Mouse (Mus musculus) yolk sac, embryonic 10.5 days (tissue): ENCODE measurements around the gene Mtmr11.
A peak's percentile ranks its signal among the peaks of the same experiment; 100 is the strongest.

Experiments
- DNase-seq: peaks from one replicate; pipeline ENCODE4 v3.0.0-alpha.2; 2017; ENCODE audit warnings: low spot score

The Mtmr11 gene

GRCm38 (mm10) chr3:96219191-96219641, 57.4 kb downstream of the Mtmr11 start:
- DNase-seq: peak; percentile 71

GRCm38 (mm10) chr3:96219661-96220130, 57.9 kb downstream of the Mtmr11 start, which contains the start of the genes Bola1 and Hist2h2ab:
Gene Bola1, minus strand, starts transcription at chr3:96219709.
Gene Hist2h2ab, plus strand, starts transcription at chr3:96219865.
- DNase-seq: peak; percentile 87

GRCm38 (mm10) chr3:96220131-96220764, 58.4 kb downstream of the Mtmr11 start:
- peak; percentile 60 for DNase-seq

- DNase-seq: peak; percentile 96
Measured at GRCm38 (mm10) chr3:96220765-96221639, 59.2 kb downstream of the Mtmr11 start, which contains the start of the genes Hist2h2ac and Hist2h2be. Gene Hist2h2ac, minus strand, starts transcription at chr3:96220880. Gene Hist2h2be, plus strand, starts transcription at chr3:96221119.
